Mouse (Mus musculus): Measurements from ENCODE around the gene Tnfrsf17. TPM values are rescaled to one million over a fixed set of nuclear protein-coding genes. Genes with fewer than 3 reads are reported as not detected.
"Not testable (repeated sequence)": the region's sequence is repeated elsewhere in the genome, so short reads cannot be mapped to it uniquely, and the experiment has no call there.

The Tnfrsf17 gene
- polyA plus RNA-seq (2012; rRNA removed): 0.36 and 0.41 TPM in 2 replicates

- WGBS: 76% methylated on average over 7 of the region's 7 CpGs
- Histone ChIP-seq H3K4me1 (ENCODE audit: control insufficient read depth, insufficient read depth, low read length) (no peaks in the 10 kb centered on the region), H3K4me3 (replicated peaks; ENCODE audit: extremely low read depth, low read depth, low read length) (no peak within 1 kb of the TSS)
- TF ChIP-seq POLR2A (IDR thresholded peaks at IDR 0.05; ENCODE audit: borderline replicate concordance, extremely low read depth, low read depth, low read length): no peak
- no peak for DNase-seq
Observed at GRCm38 (mm10) chr16:11313512-11313911, at the start of gene Tnfrsf17. Tnfrsf17 (plus strand) TSS chr16:11313812.

DNA sequence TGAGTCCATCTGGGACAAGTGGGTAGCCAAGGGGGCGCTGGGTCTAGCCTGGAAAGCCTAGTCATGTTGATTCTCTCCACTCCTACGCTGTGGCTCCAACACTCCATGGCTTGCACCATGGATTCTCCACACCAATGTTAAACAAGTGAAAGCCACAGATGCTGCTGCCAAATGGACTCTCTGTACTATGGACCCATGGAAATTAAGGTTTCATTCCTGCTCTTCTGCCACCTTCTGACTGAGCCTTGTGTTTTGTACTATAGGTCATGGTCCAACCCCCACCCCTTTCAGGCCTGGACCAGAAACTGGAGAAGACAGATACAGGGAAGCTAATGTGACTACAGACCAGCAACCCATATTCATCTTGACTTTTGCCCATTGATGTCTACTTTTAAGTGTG, 47.1 kb upstream of the Tnfrsf17 start:
- H3K4me1 ChIP-seq (ENCODE audit: control insufficient read depth, insufficient read depth, low read length): no peaks in the 10 kb centered on the region
- DNase-seq: no peak
- TF ChIP-seq POLR2A (IDR thresholded peaks at IDR 0.05; ENCODE audit: borderline replicate concordance, extremely low read depth, low read depth, low read length): no peak
- no peak for TF ChIP-seq CTCF (IDR thresholded peaks at IDR 0.05; ENCODE audit: insufficient read depth, low read length)
- WGBS: 85% methylated on average over 2 of the region's 2 CpGs
- H3K4me3 ChIP-seq (replicated peaks; ENCODE audit: extremely low read depth, low read depth, low read length): no peak overlapping the region

- no peak overlapping the region for H3K4me3 ChIP-seq (replicated peaks; ENCODE audit: extremely low read depth, low read depth, low read length)
- H3K4me1 ChIP-seq (ENCODE audit: control insufficient read depth, insufficient read depth, low read length): no peaks in the 10 kb centered on the region
- TF ChIP-seq CTCF (IDR thresholded peaks at IDR 0.05; ENCODE audit: insufficient read depth, low read length): no peak
- DNase-seq: no peak
- WGBS: 29% methylated on average over 6 of the region's 6 CpGs
Observed at GRCm38 (mm10) chr16:11269808-11270207, 43.8 kb upstream of the Tnfrsf17 start.

DNA sequence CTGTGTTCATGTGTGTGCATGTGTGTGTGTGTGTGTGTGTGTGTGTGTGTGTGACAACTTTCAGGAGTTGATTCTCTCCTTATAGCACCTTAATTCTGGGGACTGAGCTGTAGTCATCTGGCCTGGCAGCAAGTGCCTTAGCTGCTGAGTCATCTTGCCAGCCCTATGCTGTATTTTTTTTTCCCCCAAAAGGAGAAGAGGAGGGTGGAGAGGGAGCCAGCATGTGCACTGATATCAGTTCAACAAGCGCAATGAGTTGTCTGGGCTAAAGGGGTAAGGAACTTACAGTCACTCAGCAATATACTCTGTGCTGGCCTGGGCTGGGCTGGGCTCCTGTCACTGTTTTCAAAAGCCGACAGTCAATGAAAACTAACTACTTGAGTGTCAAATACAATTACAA, 43.0 kb upstream of the Tnfrsf17 start:
- no peak overlapping the region for H3K4me3 ChIP-seq (replicated peaks; ENCODE audit: extremely low read depth, low read depth, low read length)
- no peaks in the 10 kb centered on the region for H3K4me1 ChIP-seq (ENCODE audit: control insufficient read depth, insufficient read depth, low read length)
- no peak for DNase-seq
- WGBS: 83% methylated on average over 2 of the region's 2 CpGs
- TF ChIP-seq POLR2A (IDR thresholded peaks at IDR 0.05; ENCODE audit: borderline replicate concordance, extremely low read depth, low read depth, low read length) (no peak), CTCF (IDR thresholded peaks at IDR 0.05; ENCODE audit: insufficient read depth, low read length) (no peak)

- no peak overlapping the region for H3K4me3 ChIP-seq (replicated peaks; ENCODE audit: extremely low read depth, low read depth, low read length)
- TF ChIP-seq POLR2A (IDR thresholded peaks at IDR 0.05; ENCODE audit: borderline replicate concordance, extremely low read depth, low read depth, low read length) (no peak), CTCF (IDR thresholded peaks at IDR 0.05; ENCODE audit: insufficient read depth, low read length) (no peak)
- no peaks in the 10 kb centered on the region for H3K4me1 ChIP-seq (ENCODE audit: control insufficient read depth, insufficient read depth, low read length)
- DNase-seq: no peak
Observed at GRCm38 (mm10) chr16:11271073-11271472, 42.5 kb upstream of the Tnfrsf17 start.

- no peaks in the 10 kb centered on the region for H3K4me1 ChIP-seq (ENCODE audit: control insufficient read depth, insufficient read depth, low read length)
- no peak overlapping the region for H3K4me3 ChIP-seq (replicated peaks; ENCODE audit: extremely low read depth, low read depth, low read length)
- WGBS: 54% methylated on average over 3 of the region's 3 CpGs
- no peak for DNase-seq
- TF ChIP-seq POLR2A (IDR thresholded peaks at IDR 0.05; ENCODE audit: borderline replicate concordance, extremely low read depth, low read depth, low read length): no peak
- TF ChIP-seq CTCF (IDR thresholded peaks at IDR 0.05; ENCODE audit: insufficient read depth, low read length): no peak
Observed at GRCm38 (mm10) chr16:11276888-11277287, 36.7 kb upstream of the Tnfrsf17 start.

DNA sequence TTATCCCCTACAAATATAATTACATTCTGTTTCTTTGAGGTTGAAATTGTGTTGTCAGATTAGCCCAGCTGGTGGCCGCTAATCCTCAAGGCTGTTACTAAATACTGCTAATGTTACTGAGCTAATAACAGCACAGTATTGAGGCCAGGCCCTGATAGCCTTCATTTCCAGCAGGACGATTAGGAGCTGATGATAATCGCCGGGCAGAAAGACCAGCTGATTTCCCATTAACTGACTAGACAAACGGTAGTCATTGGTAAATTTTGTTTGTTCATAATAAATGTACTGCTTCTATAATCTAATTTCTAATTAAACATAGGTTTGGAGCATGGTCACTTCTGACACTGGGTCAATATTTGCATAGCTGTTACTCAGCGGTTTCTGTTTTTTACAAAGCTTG, 34.8 kb upstream of the Tnfrsf17 start:
- WGBS: 66% methylated on average over 6 of the region's 6 CpGs
- no peaks in the 10 kb centered on the region for H3K4me1 ChIP-seq (ENCODE audit: control insufficient read depth, insufficient read depth, low read length)
- TF ChIP-seq POLR2A (IDR thresholded peaks at IDR 0.05; ENCODE audit: borderline replicate concordance, extremely low read depth, low read depth, low read length) (no peak), CTCF (IDR thresholded peaks at IDR 0.05; ENCODE audit: insufficient read depth, low read length) (no peak)
- no peak overlapping the region for H3K4me3 ChIP-seq (replicated peaks; ENCODE audit: extremely low read depth, low read depth, low read length)
- no peak for DNase-seq

- no peak for TF ChIP-seq CTCF (IDR thresholded peaks at IDR 0.05; ENCODE audit: insufficient read depth, low read length)
- no peak for TF ChIP-seq POLR2A (IDR thresholded peaks at IDR 0.05; ENCODE audit: borderline replicate concordance, extremely low read depth, low read depth, low read length)
- Histone ChIP-seq H3K4me3 (replicated peaks; ENCODE audit: extremely low read depth, low read depth, low read length) (no peak overlapping the region), H3K4me1 (ENCODE audit: control insufficient read depth, insufficient read depth, low read length) (no peaks in the 10 kb centered on the region)
- DNase-seq: no peak
- 71% methylated on average over 5 of the region's 5 CpGs for WGBS
Observed at GRCm38 (mm10) chr16:11282655-11283232, 30.9 kb upstream of the Tnfrsf17 start.

GRCm38 (mm10) chr16:11284881-11285280, 28.7 kb upstream of the Tnfrsf17 start:
- no peaks in the 10 kb centered on the region for H3K4me1 ChIP-seq (ENCODE audit: control insufficient read depth, insufficient read depth, low read length)
- H3K4me3 ChIP-seq (replicated peaks; ENCODE audit: extremely low read depth, low read depth, low read length): no peak overlapping the region
- DNase-seq: no peak
- no peak for TF ChIP-seq POLR2A (IDR thresholded peaks at IDR 0.05; ENCODE audit: borderline replicate concordance, extremely low read depth, low read depth, low read length)
- no peak for TF ChIP-seq CTCF (IDR thresholded peaks at IDR 0.05; ENCODE audit: insufficient read depth, low read length)
- WGBS: 73% methylated on average over 2 of the region's 2 CpGs

DNA sequence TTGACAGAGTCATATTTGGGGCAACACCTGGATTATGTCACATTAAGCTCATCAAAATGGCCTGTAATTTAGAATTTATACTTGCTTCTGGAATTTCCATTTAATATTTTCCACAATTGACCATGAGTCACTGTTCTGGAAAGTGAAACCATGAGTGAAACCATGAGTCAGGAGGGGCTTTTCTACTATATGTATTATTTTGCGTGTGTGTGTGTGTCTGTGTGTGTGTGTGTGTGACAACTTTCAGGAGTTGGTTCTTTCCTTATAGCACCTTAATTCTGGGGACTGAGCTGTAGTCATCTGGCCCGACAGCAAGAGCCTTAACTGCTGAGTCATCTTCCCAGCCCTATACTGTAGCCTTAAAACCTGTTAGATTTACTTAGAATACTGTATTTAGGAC, 27.7 kb upstream of the Tnfrsf17 start:
- 80% methylated on average over 2 of the region's 2 CpGs for WGBS
- no peaks in the 10 kb centered on the region for H3K4me1 ChIP-seq (ENCODE audit: control insufficient read depth, insufficient read depth, low read length)
- no peak for DNase-seq
- no peak overlapping the region for H3K4me3 ChIP-seq (replicated peaks; ENCODE audit: extremely low read depth, low read depth, low read length)
- TF ChIP-seq CTCF (IDR thresholded peaks at IDR 0.05; ENCODE audit: insufficient read depth, low read length) (no peak), POLR2A (IDR thresholded peaks at IDR 0.05; ENCODE audit: borderline replicate concordance, extremely low read depth, low read depth, low read length) (no peak)

DNA sequence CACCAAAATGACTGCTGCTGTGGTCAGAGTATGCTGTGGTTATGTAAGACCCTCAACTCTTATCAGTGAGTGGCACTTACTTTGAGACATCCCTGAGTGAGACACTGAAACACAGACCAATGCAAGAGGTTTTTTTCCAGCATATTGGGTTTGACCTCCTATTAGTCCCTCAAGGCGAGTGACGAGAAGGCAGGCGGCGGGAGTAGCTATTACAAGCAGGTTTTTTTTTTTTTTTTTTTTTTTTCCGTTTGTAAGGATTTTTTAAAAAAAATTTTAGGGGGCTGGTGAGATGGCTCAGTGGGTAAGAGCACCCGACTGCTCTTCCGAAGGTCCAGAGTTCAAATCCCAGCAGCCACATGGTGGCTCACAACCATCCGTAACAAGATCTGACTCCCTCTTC, 24.7 kb upstream of the Tnfrsf17 start:
- not testable (repeated sequence) for DNase-seq; H3K4me1 ChIP-seq (ENCODE audit: control insufficient read depth, insufficient read depth, low read length); H3K4me3 ChIP-seq (replicated peaks; ENCODE audit: extremely low read depth, low read depth, low read length)
- 91% methylated on average over 8 of the region's 8 CpGs for WGBS

DNA sequence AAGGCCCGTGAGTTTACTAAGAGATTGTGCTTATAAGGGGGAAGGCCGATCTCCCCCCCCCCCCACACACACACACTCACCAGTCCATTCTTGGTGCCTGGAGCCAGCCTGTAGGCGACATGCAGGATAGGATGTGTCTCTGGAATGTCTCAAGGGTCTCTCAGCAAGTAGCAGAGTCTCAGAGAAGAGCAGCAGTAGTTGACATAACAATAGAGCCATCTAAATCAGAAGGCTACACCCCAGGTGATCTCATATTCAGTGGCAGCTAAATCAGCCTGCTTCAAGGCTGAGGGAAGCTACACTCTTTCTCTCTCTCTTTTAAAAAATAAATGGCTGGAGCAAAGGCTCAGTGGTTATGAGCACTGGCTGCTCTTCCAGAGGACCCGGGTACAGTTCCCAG, 18.0 kb upstream of the Tnfrsf17 start:
- DNase-seq; H3K4me1 ChIP-seq (ENCODE audit: control insufficient read depth, insufficient read depth, low read length); H3K4me3 ChIP-seq (replicated peaks; ENCODE audit: extremely low read depth, low read depth, low read length): not testable (repeated sequence)
- 80% methylated on average over 4 of the region's 4 CpGs for WGBS
